8 mouse cellular contexts compared by ENCODE assay signal in the genomic region with DNA sequence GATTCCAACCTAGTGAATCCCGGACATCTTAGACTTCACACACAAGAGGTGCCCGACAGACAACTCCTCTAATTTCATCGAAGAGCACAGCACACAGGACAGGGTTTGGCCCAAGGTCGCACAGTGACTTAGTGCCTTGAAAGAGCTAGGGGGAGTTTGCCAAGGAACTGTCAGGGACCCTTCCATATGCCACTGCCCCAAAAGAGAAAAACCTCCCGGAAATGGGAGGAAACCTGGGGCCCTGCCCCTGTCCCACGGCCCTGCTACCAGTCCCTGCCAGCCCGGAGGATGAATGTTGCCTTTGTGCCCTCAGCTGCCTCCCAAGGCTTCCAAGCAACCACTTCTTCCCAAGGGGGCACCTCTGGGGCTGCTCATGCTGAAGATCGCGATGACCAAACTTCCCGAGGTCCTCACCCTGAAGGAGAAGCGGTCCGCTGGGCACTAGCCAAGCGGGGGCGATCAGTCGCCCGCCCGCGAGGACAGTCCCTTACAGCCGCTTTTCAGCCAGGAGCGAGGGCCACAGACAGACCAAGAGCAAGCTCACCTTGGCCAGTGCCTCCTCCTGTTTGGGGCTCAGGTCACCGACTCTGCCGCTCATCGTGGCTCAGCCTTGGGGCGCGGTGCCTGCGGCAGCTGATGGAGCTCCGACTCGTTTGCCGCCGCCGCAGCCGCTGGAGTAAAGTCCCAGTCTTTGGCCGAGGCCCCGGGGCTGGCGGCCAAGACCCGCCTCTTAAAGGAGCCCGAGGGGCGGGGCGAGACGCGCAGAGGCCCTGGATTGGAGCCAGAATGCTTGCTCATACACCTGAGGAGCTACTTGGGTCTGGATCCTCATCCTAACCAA. TPM values are rescaled to one million over a fixed set of nuclear protein-coding genes. Genes with fewer than 3 reads are reported as not detected.
A peak's percentile ranks its signal among the peaks of the same experiment; 100 is the strongest.
DNase-seq lines count a peak whose midpoint lies in the region.

No protein-coding gene starts in this region.

- intact Hi-C loops in left cerebral cortex, postnatal 25 days (cut with DNase I): no loop called here

- DNase-seq in thymus, postnatal 0 days (ENCODE audit: low spot score): peak; percentile 9
- no peak for DNase-seq in thymus, postnatal 14 days
- DNase-seq in embryo, embryonic 10 days (ENCODE audit: low spot score): peak; percentile 65
- DNase-seq in gastrocnemius, postnatal 25 days: peak; percentile 48
- peak; percentile 72 for DNase-seq in induced T-regulatory cell, adult 2 months (ENCODE audit: low read depth)
- DNase-seq in left cerebral cortex, postnatal 25 days (ENCODE audit: low spot score in 2 of 2): peak; percentile 83 to 85
- peak; percentile 60 for DNase-seq in mesoderm, embryonic 11.5 days (ENCODE audit: low read depth, low spot score)
- peak; percentile 21 for DNase-seq in skeletal muscle tissue, adult 2 months (ENCODE audit: low read depth, low spot score)

RNA-seq across cellular contexts. Expression of a gene that starts 4.9 kb away (rescaled TPM):
- polyA plus RNA-seq in thymus, postnatal 0 days (2015; fragmentation: Nextera tagmentation; extraction: Ambion mirVana): 0.30 and 0.54 TPM in 2 replicates
- under 1 TPM; 0.49 to 0.83 TPM for total RNA-seq in gastrocnemius, postnatal 25 days (2021)
- total RNA-seq in left cerebral cortex, postnatal 25 days (2021): 10 to 100 TPM; 35.6 to 35.8 TPM

RNA-seq across cellular contexts. Expression of a gene that starts 16.7 kb away (rescaled TPM):
- 18.9 and 19.6 TPM in 2 replicates for polyA plus RNA-seq in thymus, postnatal 0 days (2015; fragmentation: Nextera tagmentation; extraction: Ambion mirVana)
- total RNA-seq in gastrocnemius, postnatal 25 days (2021): 1 to 10 TPM; 4.9 to 5.0 TPM
- 10 to 100 TPM; 28.2 to 31.4 TPM for total RNA-seq in left cerebral cortex, postnatal 25 days (2021)

RNA-seq across cellular contexts. Expression of a gene that starts 23.1 kb away (rescaled TPM):
- polyA plus RNA-seq in thymus, postnatal 0 days (2015; fragmentation: Nextera tagmentation; extraction: Ambion mirVana): 4.1 and 5.3 TPM in 2 replicates
- total RNA-seq in gastrocnemius, postnatal 25 days (2021): 10 to 100 TPM; 60.8 to 62.0 TPM
- 100 to 1,000 TPM in 1 of 2 experiments, 10 to 100 TPM in 1; 92.3 to 104 TPM for total RNA-seq in left cerebral cortex, postnatal 25 days (2021)

RNA-seq across cellular contexts. Expression of a gene that starts 41.8 kb away (rescaled TPM):
- 2.0 and 2.2 TPM in 2 replicates for polyA plus RNA-seq in thymus, postnatal 0 days (2015; fragmentation: Nextera tagmentation; extraction: Ambion mirVana)
- 1 to 10 TPM; 3.1 to 3.2 TPM for total RNA-seq in gastrocnemius, postnatal 25 days (2021)
- 10 to 100 TPM; 14.9 to 17.7 TPM for total RNA-seq in left cerebral cortex, postnatal 25 days (2021)

RNA-seq across cellular contexts. Expression of a gene that starts 41.8 kb away (rescaled TPM):
- polyA plus RNA-seq in thymus, postnatal 0 days (2015; fragmentation: Nextera tagmentation; extraction: Ambion mirVana): 35.4 and 42.0 TPM in 2 replicates
- 10 to 100 TPM; 14.8 to 19.8 TPM for total RNA-seq in gastrocnemius, postnatal 25 days (2021)
- total RNA-seq in left cerebral cortex, postnatal 25 days (2021): 10 to 100 TPM; 68.6 to 73.1 TPM

Comparison
In these comparisons a context has a peak if more than half of its experiments do, and no peak if none do; other contexts are left out.
1. RNA of a gene that starts 4.9 kb away (total RNA-seq): 35.6 to 35.8 TPM in left cerebral cortex, postnatal 25 days; 0.49 to 0.83 TPM in gastrocnemius, postnatal 25 days; every median in the first group is over 10 times any median in the second.
2. RNA of a gene that starts 16.7 kb away (total RNA-seq): 28.2 to 31.4 TPM in left cerebral cortex, postnatal 25 days; 4.9 to 5.0 TPM in gastrocnemius, postnatal 25 days; every median in the first group is over 4 times any median in the second.